Mouse (Mus musculus) A20 (cell line): ENCODE results near the gene Kremen1.
A peak's percentile ranks its signal among the peaks of the same experiment; 100 is the strongest.

Experiments
- DNase-seq: peaks from one replicate; pipeline ENCODE4 v3.0.0-alpha.2; 2011; ENCODE audit warnings: low read depth, low spot score

Kremen1 gene

DNA sequence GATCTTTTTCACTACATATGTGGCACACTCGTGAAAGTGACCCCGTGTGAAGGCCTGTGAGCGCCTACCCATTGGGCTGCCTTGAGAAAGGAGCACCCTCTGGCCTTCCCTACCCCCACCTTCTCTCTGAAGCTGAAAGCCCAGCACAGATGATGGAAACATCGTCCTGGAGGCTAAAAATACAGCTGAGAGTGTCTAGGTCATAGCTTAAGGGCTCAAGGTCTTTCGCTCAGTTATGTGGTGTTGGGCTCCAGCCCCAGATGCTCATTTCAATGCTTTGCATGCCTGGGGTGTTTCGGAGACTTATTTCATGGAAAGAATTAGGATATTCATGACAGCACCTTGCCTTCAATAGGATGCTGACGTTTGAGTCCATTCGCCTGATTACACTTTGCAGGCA, 4.4 kb upstream of the Kremen1 start:
- DNase-seq, result no peak

- no peak for DNase-seq
These were observed 1.8 kb upstream of the Kremen1 start for GRCm38 (mm10) chr11:5263078-5263730.

- peak; percentile 72 for DNase-seq
These were observed 357 bp downstream of the Kremen1 start for GRCm38 (mm10) chr11:5260942-5261459.

DNA sequence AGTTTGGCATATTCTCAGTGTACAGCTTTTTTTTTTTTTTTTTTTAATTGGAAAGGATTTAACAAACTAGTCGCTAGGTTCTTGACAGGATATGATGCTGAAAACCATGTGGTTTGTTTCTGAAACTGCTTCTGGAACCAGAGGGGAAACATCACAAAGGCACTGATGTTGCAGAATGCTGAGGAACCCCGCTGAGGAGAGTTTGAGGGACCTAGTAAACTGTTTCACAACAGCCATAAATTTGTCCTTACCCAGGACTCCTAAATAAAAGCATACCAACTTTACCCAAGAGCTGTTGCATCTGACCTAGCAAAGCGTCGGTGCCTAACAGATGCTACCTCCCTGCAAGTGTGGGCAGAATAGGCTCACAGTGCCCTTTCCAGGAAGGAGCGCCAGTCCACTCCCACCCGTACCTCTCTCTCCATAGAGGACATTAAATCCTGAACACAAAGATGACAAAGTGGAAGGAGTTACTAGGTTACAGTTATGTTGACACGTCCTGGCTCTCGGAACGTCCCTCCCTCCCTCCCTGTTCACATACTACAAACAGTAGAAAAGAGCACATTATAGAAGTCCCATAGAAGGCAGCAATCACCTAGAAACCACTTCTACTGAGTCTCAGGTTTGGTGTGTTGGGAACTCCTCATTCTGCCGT, 1.3 kb downstream of the Kremen1 start:
- DNase-seq, result no peak

DNA sequence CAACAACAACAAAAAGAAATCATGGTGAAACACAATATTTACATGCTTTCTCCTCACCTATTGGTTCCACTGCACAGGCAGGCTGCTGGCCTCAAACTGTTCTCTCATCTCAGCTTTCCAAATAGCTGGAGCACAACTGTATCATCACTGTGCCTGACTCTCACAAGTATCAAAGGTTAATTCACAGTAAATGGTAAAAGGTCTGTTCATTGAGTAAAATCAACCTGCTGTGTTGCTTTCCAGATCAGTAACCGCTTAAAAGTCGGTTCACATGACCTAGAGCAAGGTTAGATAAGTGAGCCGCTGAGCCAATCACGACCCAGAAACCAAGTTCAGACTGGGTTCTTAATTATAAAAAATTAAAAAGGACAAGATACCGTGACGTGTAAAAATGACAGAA, 3.3 kb downstream of the Kremen1 start:
- no peak for DNase-seq

GRCm38 (mm10) chr11:5257151-5257862, 4.1 kb downstream of the Kremen1 start:
- DNase-seq, result no peak

GRCm38 (mm10) chr11:5255509-5256014, 5.8 kb downstream of the Kremen1 start:
- no peak for DNase-seq

DNA sequence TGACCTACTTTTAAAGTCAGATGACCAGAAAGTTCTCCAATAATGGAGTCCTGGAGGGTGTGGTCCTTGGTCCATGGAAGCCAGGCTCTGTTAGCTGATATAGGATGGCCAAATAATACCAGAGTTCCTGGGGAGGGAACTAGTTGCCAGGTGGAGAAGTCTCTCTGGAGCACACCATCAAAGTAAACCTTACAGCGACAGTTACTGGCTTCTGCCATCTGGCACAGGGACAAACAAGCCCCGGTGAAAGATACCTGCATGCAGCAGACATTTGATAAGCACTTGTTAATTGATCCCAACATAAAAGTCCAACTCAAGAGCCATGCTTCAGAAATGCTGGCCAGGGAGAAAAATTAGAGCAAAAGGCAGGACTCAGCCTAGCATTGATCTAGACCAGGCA, 7.3 kb downstream of the Kremen1 start:
- no peak for DNase-seq

DNA sequence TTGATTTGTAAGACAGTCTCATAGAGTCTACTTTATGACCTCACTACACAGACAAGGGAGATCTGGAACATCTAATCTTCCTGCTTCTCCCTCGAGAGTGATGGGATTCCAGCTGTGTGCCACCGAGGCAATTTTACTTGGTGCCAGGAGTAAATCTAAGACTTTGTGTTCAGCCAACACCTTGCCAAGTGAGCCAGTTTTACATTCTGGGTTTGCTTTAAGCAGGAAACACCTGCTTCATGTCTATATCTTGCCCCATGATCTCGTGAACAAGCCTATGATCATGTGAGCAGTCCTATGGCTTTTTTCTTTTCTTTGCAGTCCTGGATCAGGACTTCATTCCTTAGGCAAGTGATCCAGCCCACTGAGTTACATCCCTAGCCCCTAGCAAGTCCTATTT, 7.8 kb downstream of the Kremen1 start:
- DNase-seq, result no peak

- DNase-seq, result no peak
These were observed 8.6 kb downstream of the Kremen1 start for GRCm38 (mm10) chr11:5252727-5253126.

DNA sequence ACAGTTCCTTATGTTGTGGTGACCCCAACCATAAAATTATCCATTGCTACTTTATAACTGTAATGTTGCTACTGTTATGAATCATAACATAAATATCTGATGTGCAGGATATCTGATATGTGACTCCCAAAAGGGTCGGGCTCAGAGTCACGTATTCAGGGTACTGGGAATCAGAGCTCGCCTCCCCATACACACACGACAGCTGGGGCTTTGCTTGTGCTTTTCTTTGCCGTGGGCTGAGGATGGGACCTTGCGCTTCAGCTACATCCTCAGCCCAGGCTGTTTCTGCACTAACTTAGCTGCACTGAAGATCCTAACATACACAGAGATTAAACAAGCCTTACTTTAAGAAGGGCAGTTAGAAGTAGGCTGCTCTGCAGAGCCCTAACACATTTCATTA, 10.2 kb downstream of the Kremen1 start:
- DNase-seq, result no peak

DNA sequence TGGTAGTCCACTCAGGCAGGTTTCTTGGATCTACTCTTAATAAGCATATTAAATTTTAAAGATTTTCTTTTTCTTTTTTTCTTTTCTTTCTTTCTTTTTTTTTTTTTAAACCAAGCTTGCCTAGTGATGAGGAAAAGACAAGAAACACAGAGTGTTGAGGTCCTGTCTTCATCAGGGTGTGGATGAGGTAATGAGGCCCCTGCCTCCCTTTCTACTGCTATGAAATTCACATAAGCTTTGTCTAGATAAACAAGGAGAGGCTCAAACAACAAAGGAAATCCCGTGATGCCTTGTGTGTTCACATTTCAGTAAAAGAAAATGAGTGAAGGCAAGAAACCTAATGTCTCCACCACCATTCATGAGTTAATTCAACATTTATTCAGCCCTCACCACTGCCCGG, 13.2 kb downstream of the Kremen1 start:
- DNase-seq, result no peak

DNA sequence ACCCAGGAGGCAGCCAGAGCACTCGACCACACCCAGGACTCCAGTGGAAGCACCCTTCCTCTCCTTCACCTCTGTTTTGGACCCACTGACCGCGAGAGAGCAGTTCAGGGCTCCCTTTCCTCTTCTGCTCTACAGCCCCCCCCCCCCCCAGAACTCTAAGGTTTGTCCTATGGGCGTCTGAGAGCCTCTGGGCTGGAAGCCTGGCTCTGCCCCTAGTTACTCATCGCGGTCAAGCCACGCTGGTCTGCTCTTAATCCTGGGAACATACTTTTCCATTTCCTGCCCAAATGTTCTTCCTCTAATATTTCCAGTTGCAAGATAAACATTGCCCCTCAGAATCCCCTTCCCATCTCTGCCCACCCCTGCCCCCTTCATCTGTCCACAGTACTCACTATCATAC, 15.9 kb downstream of the Kremen1 start:
- no peak for DNase-seq

- no peak for DNase-seq
These were observed 16.6 kb downstream of the Kremen1 start for GRCm38 (mm10) chr11:5244749-5245130.

- DNase-seq, result no peak
These were observed 17.3 kb downstream of the Kremen1 start for GRCm38 (mm10) chr11:5243812-5244748.

- no peak for DNase-seq
These were observed 18.1 kb downstream of the Kremen1 start for GRCm38 (mm10) chr11:5243208-5243607.

DNA sequence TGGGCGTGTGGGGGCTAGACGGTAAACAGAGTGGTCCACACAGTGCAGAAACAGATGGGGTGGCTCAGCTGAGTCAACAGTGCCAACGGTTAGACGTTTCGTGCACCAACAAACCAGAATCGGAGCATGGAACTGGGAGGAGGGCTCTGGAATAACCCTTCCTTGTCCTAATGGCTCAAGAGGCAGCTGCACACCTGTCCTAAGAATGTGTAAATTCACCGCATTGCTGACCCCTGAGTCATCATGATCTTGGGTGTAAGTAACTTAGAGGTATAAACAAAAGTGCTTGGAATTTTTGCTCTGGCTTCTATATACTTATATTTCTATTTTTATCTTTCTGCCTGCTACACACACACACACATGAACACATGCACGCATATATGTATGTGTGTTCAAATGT, 19.2 kb downstream of the Kremen1 start:
- DNase-seq, result no peak

DNA sequence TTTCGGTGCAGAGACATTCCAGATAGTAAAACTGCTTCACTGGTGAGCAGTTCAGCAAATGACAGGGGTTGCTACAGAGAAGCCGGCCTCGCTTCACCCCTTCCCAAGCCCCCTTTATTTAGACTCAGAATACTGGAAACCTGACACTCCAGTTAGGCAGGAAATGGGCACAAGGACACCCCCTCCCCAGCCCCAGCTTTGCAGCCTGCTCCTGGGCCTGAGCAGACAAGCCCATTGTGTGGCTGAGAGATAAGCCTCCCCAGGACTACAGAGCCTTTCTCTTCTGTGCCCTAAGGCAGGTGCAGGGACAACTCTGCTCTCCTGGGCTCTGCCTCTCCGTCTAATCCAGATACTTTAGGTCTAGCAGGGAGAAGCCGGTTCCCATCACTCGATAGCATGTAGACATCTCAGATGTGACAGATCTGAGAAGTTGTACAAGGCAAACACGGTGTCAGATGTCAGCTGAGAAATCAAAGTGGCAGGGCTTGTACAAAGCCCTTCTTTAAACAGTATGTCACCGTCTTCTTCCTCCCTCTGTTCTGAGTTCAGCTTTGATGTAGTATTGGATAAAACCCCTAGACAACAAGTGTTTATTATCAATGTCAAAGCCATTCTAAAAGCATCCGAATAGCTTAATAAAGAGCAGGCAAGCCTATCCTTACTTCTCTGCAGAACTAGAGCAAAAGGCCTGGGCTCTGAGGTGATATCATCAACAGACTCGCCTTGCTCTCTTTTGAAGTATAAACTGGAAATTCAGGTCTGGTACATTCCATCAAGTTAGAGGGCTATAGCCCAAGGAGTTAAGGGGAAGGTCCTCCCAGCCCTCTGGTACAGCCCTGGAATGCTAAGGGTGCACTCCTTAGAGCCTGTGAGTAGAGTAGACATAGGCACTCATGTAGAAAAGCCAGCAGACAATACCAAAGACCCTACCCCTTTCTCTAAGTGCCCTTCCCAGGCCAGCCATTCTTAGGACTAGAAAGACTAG, 21.4 kb downstream of the Kremen1 start:
- DNase-seq, result no peak

- DNase-seq, result no peak
These were observed 41.4 kb downstream of the Kremen1 start for GRCm38 (mm10) chr11:5219910-5220447.

GRCm38 (mm10) chr11:5219371-5219770, 42.0 kb downstream of the Kremen1 start:
- no peak for DNase-seq
